Mouse (Mus musculus): ENCODE data around the gene Dock11.

Gene Dock11

GRCm38 (mm10) chrX:35950135-35950534 lies 61.5 kb downstream of the Dock11 start:
- DNase-seq (ENCODE audit: low read depth, low spot score), result no peak

GRCm38 (mm10) chrX:35951945-35952344 lies 63.3 kb downstream of the Dock11 start:
- no peak for DNase-seq (ENCODE audit: low read depth, low spot score)

- DNase-seq (ENCODE audit: low read depth, low spot score), result no peak
Observed at GRCm38 (mm10) chrX:35952521-35953095, 64.0 kb downstream of the Dock11 start.

GRCm38 (mm10) chrX:35956236-35956635 lies 67.6 kb downstream of the Dock11 start:
- DNase-seq (ENCODE audit: low read depth, low spot score), result no peak

GRCm38 (mm10) chrX:35963087-35963486 lies 74.5 kb downstream of the Dock11 start:
- no peak for DNase-seq (ENCODE audit: low read depth, low spot score)

GRCm38 (mm10) chrX:35969276-35969675 lies 80.6 kb downstream of the Dock11 start:
- DNase-seq (ENCODE audit: low read depth, low spot score), result no peak

- DNase-seq (ENCODE audit: low read depth, low spot score), result no peak
Observed at GRCm38 (mm10) chrX:35976657-35977056, 88.0 kb downstream of the Dock11 start.

- no peak for DNase-seq (ENCODE audit: low read depth, low spot score)
Observed at GRCm38 (mm10) chrX:35987981-35988380, 99.3 kb downstream of the Dock11 start.

- no peak for DNase-seq (ENCODE audit: low read depth, low spot score)
Observed at GRCm38 (mm10) chrX:35990508-35991095, 102.0 kb downstream of the Dock11 start.

- DNase-seq (ENCODE audit: low read depth, low spot score), result no peak
Observed at GRCm38 (mm10) chrX:35994226-35994625, 105.6 kb downstream of the Dock11 start.

GRCm38 (mm10) chrX:35997004-35997403 lies 108.4 kb downstream of the Dock11 start:
- DNase-seq (ENCODE audit: low read depth, low spot score), result peak; percentile 2

GRCm38 (mm10) chrX:35997793-35998419 lies 109.3 kb downstream of the Dock11 start:
- DNase-seq (ENCODE audit: low read depth, low spot score), result no peak

GRCm38 (mm10) chrX:36025651-36026050 lies 137.0 kb downstream of the Dock11 start:
- no peak for DNase-seq (ENCODE audit: low read depth, low spot score)

- DNase-seq (ENCODE audit: low read depth, low spot score), result no peak
Observed at GRCm38 (mm10) chrX:36031113-36031512, 142.5 kb downstream of the Dock11 start.

GRCm38 (mm10) chrX:36034045-36034444 lies 145.4 kb downstream of the Dock11 start:
- no peak for DNase-seq (ENCODE audit: low read depth, low spot score)

- DNase-seq (ENCODE audit: low read depth, low spot score), result no peak
Observed at GRCm38 (mm10) chrX:36045731-36046130, 157.1 kb downstream of the Dock11 start.

GRCm38 (mm10) chrX:36047451-36047850 lies 158.8 kb downstream of the Dock11 start:
- DNase-seq (ENCODE audit: low read depth, low spot score), result no peak

- no peak for DNase-seq (ENCODE audit: low read depth, low spot score)
Observed at GRCm38 (mm10) chrX:36050312-36050711, 161.7 kb downstream of the Dock11 start.

GRCm38 (mm10) chrX:36073997-36074396 lies 185.4 kb downstream of the Dock11 start:
- no peak for DNase-seq (ENCODE audit: low read depth, low spot score)

- DNase-seq (ENCODE audit: low read depth, low spot score), result no peak
Observed at GRCm38 (mm10) chrX:36077164-36077563, 188.5 kb downstream of the Dock11 start.

- no peak for DNase-seq (ENCODE audit: low read depth, low spot score)
Observed at GRCm38 (mm10) chrX:36082917-36083316, 194.3 kb downstream of the Dock11 start.

- DNase-seq (ENCODE audit: low read depth, low spot score), result no peak
Observed at GRCm38 (mm10) chrX:36088464-36089256, 200.0 kb downstream of the Dock11 start.

All from embryo, embryonic 11.5 days (tissue).